Mouse (Mus musculus) splenic B cell, adult 2 months (primary cell): ENCODE results near the gene Bcl6b.

Source experiments
- DNase-seq: peaks from one replicate; pipeline ENCODE4 v3.0.0-alpha.2; 2011; ENCODE audit warnings: low read depth, low spot score
- H3K27me3 ChIP-seq: 2 replicates; pipeline ENCODE4 v1.6.1; 2012; ENCODE audit warnings: mild to moderate bottlenecking, low read length, moderate library complexity, mixed read lengths; ENCODE audit not compliant: control insufficient read depth, poor library complexity, insufficient read depth, severe bottlenecking
- H3K36me3 ChIP-seq: 2 replicates; pipeline ENCODE4 v1.6.1; 2012; ENCODE audit warnings: mild to moderate bottlenecking, low read length, moderate library complexity, mixed read lengths; ENCODE audit not compliant: control insufficient read depth, poor library complexity, insufficient read depth, severe bottlenecking

Gene Bcl6b

GRCm38 (mm10) chr11:70223724-70224123 lies 5.9 kb downstream of the Bcl6b start:
- H3K27me3 ChIP-seq = no peaks in the 10 kb centered on the region
- no peaks in the 10 kb centered on the region for H3K36me3 ChIP-seq
- no peak for DNase-seq

GRCm38 (mm10) chr11:70221603-70222500 lies 7.7 kb downstream of the Bcl6b start:
- no peaks in the 10 kb centered on the region for H3K36me3 ChIP-seq
- no peak for DNase-seq
- H3K27me3 ChIP-seq = no peaks in the 10 kb centered on the region

GRCm38 (mm10) chr11:70220731-70221602 lies 8.6 kb downstream of the Bcl6b start, which contains the start of gene Slc16a13:
Gene Slc16a13 (minus strand): TSS chr11:70221064.
- peak; percentile 96 for DNase-seq
- no peaks in the 10 kb centered on the region for H3K27me3 ChIP-seq
- H3K36me3 ChIP-seq = no peaks in the 10 kb centered on the region

GRCm38 (mm10) chr11:70220323-70220722 lies 9.3 kb downstream of the Bcl6b start:
- Histone ChIP-seq H3K27me3 (no peaks in the 10 kb centered on the region), H3K36me3 (no peaks in the 10 kb centered on the region)
- no peak for DNase-seq

- no peak for DNase-seq
- Histone ChIP-seq H3K27me3 (no peaks in the 10 kb centered on the region), H3K36me3 (no peaks in the 10 kb centered on the region)
These were observed 9.7 kb downstream of the Bcl6b start for GRCm38 (mm10) chr11:70219873-70220272.

- no peak for DNase-seq
- H3K36me3 ChIP-seq = no peaks in the 10 kb centered on the region
- H3K27me3 ChIP-seq = peaks cover 3% of the 10 kb centered on the region
These were observed 10.7 kb downstream of the Bcl6b start for GRCm38 (mm10) chr11:70218741-70219470.

GRCm38 (mm10) chr11:70218039-70218438 lies 11.6 kb downstream of the Bcl6b start:
- H3K27me3 ChIP-seq = peaks cover 3% of the 10 kb centered on the region
- H3K36me3 ChIP-seq = no peaks in the 10 kb centered on the region
- DNase-seq = no peak

- peaks cover 3% of the 10 kb centered on the region for H3K27me3 ChIP-seq
These were observed 13.5 kb downstream of the Bcl6b start for GRCm38 (mm10) chr11:70216103-70216502.

GRCm38 (mm10) chr11:70215301-70215700 lies 14.3 kb downstream of the Bcl6b start:
- DNase-seq = no peak
- H3K27me3 ChIP-seq = peaks cover 3% of the 10 kb centered on the region
- H3K36me3 ChIP-seq = no peaks in the 10 kb centered on the region

More at GRCm38 (mm10) chr11:70216103-70216502, 13.5 kb downstream of the Bcl6b start:
- H3K36me3 ChIP-seq = no peaks in the 10 kb centered on the region
- DNase-seq = no peak

- Histone ChIP-seq H3K27me3 (peaks cover 3% of the 10 kb centered on the region), H3K36me3 (no peaks in the 10 kb centered on the region)
- no peak for DNase-seq
These were observed 14.8 kb downstream of the Bcl6b start for GRCm38 (mm10) chr11:70214856-70215209.

- Histone ChIP-seq H3K27me3 (peaks cover 3% of the 10 kb centered on the region), H3K36me3 (no peaks in the 10 kb centered on the region)
- no peak for DNase-seq
These were observed 15.3 kb downstream of the Bcl6b start for GRCm38 (mm10) chr11:70214191-70214855.

GRCm38 (mm10) chr11:70213736-70214135 lies 15.9 kb downstream of the Bcl6b start:
- H3K27me3 ChIP-seq = peaks cover 3% of the 10 kb centered on the region

GRCm38 (mm10) chr11:70212896-70213295 lies 16.7 kb downstream of the Bcl6b start:
- peak; percentile 75 for DNase-seq
- peaks cover 3% of the 10 kb centered on the region for H3K27me3 ChIP-seq
- H3K36me3 ChIP-seq = no peaks in the 10 kb centered on the region

More at GRCm38 (mm10) chr11:70213736-70214135, 15.9 kb downstream of the Bcl6b start:
- DNase-seq = peak; percentile 49
- H3K36me3 ChIP-seq = no peaks in the 10 kb centered on the region

GRCm38 (mm10) chr11:70212423-70212822 lies 17.2 kb downstream of the Bcl6b start, which contains the start of gene Slc16a11:
Gene Slc16a11 (plus strand): TSS chr11:70212752.
- DNase-seq = no peak
- peaks cover 3% of the 10 kb centered on the region for H3K27me3 ChIP-seq
- H3K36me3 ChIP-seq = no peaks in the 10 kb centered on the region
